Mouse (Mus musculus): ENCODE measurements around the gene Adarb2. TPM values are rescaled to one million over a fixed set of nuclear protein-coding genes. Genes with fewer than 3 reads are reported as not detected.

The Adarb2 gene
- total and polyA plus RNA-seq, 3 experiments = not detected

- Histone ChIP-seq H3K27me3 (ENCODE audit: control insufficient read depth, insufficient read depth, low read length) (no peaks in the 10 kb centered on the region), H3K4me3 (no peak overlapping the region), H3K4me1 (ENCODE audit: control insufficient read depth, insufficient read depth, low read length) (no peaks in the 10 kb centered on the region), H3K79me2 (replicated peaks; ENCODE audit: control insufficient read depth, insufficient read depth, low read length) (no peaks in the 10 kb centered on the region), H3K9ac (ENCODE audit: low read depth, low read length) (no peak overlapping the region), H3K36me3 (ENCODE audit: control insufficient read depth, insufficient read depth, low read length) (no peaks in the 10 kb centered on the region), H3K27ac (no peak overlapping the region)
- intact Hi-C loops (cut with DNase I) = no loop called here
- DNase-seq = no peak
- WGBS = 76% methylated on average over 1 of the region's 1 CpGs
- TF ChIP-seq EP300 (IDR thresholded peaks at IDR 0.05; ENCODE audit: insufficient read depth, low read depth, low read length) = no peak
- TF ChIP-seq CTCF (IDR thresholded peaks at IDR 0.05) = no peak
- no peak for TF ChIP-seq POLR2A (IDR thresholded peaks at IDR 0.05; ENCODE audit: insufficient read depth, low read depth, low read length)
These were observed 276.1 kb downstream of the Adarb2 start for GRCm38 (mm10) chr13:8478731-8479130.

GRCm38 (mm10) chr13:8479970-8480369, 277.3 kb downstream of the Adarb2 start:
- no peak overlapping the region for H3K9ac ChIP-seq (ENCODE audit: low read depth, low read length)
- H3K27me3 ChIP-seq (ENCODE audit: control insufficient read depth, insufficient read depth, low read length) = no peaks in the 10 kb centered on the region
- no peak for DNase-seq
- no peak overlapping the region for H3K27ac ChIP-seq
- no peaks in the 10 kb centered on the region for H3K36me3 ChIP-seq (ENCODE audit: control insufficient read depth, insufficient read depth, low read length)
- H3K4me3 ChIP-seq = no peak overlapping the region
- no peaks in the 10 kb centered on the region for H3K4me1 ChIP-seq (ENCODE audit: control insufficient read depth, insufficient read depth, low read length)
- TF ChIP-seq CTCF (IDR thresholded peaks at IDR 0.05) (no peak), EP300 (IDR thresholded peaks at IDR 0.05; ENCODE audit: insufficient read depth, low read depth, low read length) (no peak), POLR2A (IDR thresholded peaks at IDR 0.05; ENCODE audit: insufficient read depth, low read depth, low read length) (no peak)
- intact Hi-C loops (cut with DNase I) = no loop called here
- H3K79me2 ChIP-seq (replicated peaks; ENCODE audit: control insufficient read depth, insufficient read depth, low read length) = no peaks in the 10 kb centered on the region

- no peak overlapping the region for H3K9ac ChIP-seq (ENCODE audit: low read depth, low read length)
- 51% methylated on average over 3 of the region's 3 CpGs for WGBS
- no peaks in the 10 kb centered on the region for H3K79me2 ChIP-seq (replicated peaks; ENCODE audit: control insufficient read depth, insufficient read depth, low read length)
- H3K27ac ChIP-seq = no peak overlapping the region
- no peaks in the 10 kb centered on the region for H3K4me1 ChIP-seq (ENCODE audit: control insufficient read depth, insufficient read depth, low read length)
- TF ChIP-seq CTCF (IDR thresholded peaks at IDR 0.05) = no peak
- TF ChIP-seq EP300 (IDR thresholded peaks at IDR 0.05; ENCODE audit: insufficient read depth, low read depth, low read length) = no peak
- no peak for TF ChIP-seq POLR2A (IDR thresholded peaks at IDR 0.05; ENCODE audit: insufficient read depth, low read depth, low read length)
- intact Hi-C loops (cut with DNase I) = no loop called here
- no peak overlapping the region for H3K4me3 ChIP-seq
- DNase-seq = no peak
- no peaks in the 10 kb centered on the region for H3K27me3 ChIP-seq (ENCODE audit: control insufficient read depth, insufficient read depth, low read length)
- H3K36me3 ChIP-seq (ENCODE audit: control insufficient read depth, insufficient read depth, low read length) = no peaks in the 10 kb centered on the region
These were observed 278.7 kb downstream of the Adarb2 start for GRCm38 (mm10) chr13:8481347-8481746.

- no peaks in the 10 kb centered on the region for H3K79me2 ChIP-seq (replicated peaks; ENCODE audit: control insufficient read depth, insufficient read depth, low read length)
- no peak overlapping the region for H3K4me3 ChIP-seq
- no peaks in the 10 kb centered on the region for H3K36me3 ChIP-seq (ENCODE audit: control insufficient read depth, insufficient read depth, low read length)
- no peak overlapping the region for H3K27ac ChIP-seq
- H3K27me3 ChIP-seq (ENCODE audit: control insufficient read depth, insufficient read depth, low read length) = no peaks in the 10 kb centered on the region
- TF ChIP-seq CTCF (IDR thresholded peaks at IDR 0.05) = no peak
- TF ChIP-seq POLR2A (IDR thresholded peaks at IDR 0.05; ENCODE audit: insufficient read depth, low read depth, low read length) = no peak
- no peak for TF ChIP-seq EP300 (IDR thresholded peaks at IDR 0.05; ENCODE audit: insufficient read depth, low read depth, low read length)
- no peaks in the 10 kb centered on the region for H3K4me1 ChIP-seq (ENCODE audit: control insufficient read depth, insufficient read depth, low read length)
- WGBS = 21% methylated on average over 4 of the region's 4 CpGs
- H3K9ac ChIP-seq (ENCODE audit: low read depth, low read length) = no peak overlapping the region
- intact Hi-C loops (cut with DNase I) = no loop called here
- peak; percentile 17 to 30 for DNase-seq
These were observed 282.1 kb downstream of the Adarb2 start for GRCm38 (mm10) chr13:8484592-8485272.

- Histone ChIP-seq H3K27ac (no peak overlapping the region), H3K79me2 (replicated peaks; ENCODE audit: control insufficient read depth, insufficient read depth, low read length) (no peaks in the 10 kb centered on the region), H3K4me3 (no peak overlapping the region), H3K4me1 (ENCODE audit: control insufficient read depth, insufficient read depth, low read length) (no peaks in the 10 kb centered on the region), H3K9ac (ENCODE audit: low read depth, low read length) (no peak overlapping the region), H3K27me3 (ENCODE audit: control insufficient read depth, insufficient read depth, low read length) (no peaks in the 10 kb centered on the region), H3K36me3 (ENCODE audit: control insufficient read depth, insufficient read depth, low read length) (no peaks in the 10 kb centered on the region)
- intact Hi-C loops (cut with DNase I) = no loop called here
- TF ChIP-seq POLR2A (IDR thresholded peaks at IDR 0.05; ENCODE audit: insufficient read depth, low read depth, low read length) = no peak
- TF ChIP-seq EP300 (IDR thresholded peaks at IDR 0.05; ENCODE audit: insufficient read depth, low read depth, low read length) = no peak
- TF ChIP-seq CTCF (IDR thresholded peaks at IDR 0.05) = no peak
- WGBS = 57% methylated on average over 5 of the region's 5 CpGs
- DNase-seq = no peak
These were observed 285.2 kb downstream of the Adarb2 start for GRCm38 (mm10) chr13:8487756-8488434.

GRCm38 (mm10) chr13:8493363-8493762, 290.7 kb downstream of the Adarb2 start:
- no peak overlapping the region for H3K4me3 ChIP-seq
- H3K27me3 ChIP-seq (ENCODE audit: control insufficient read depth, insufficient read depth, low read length) = no peaks in the 10 kb centered on the region
- no peak overlapping the region for H3K9ac ChIP-seq (ENCODE audit: low read depth, low read length)
- no peak for TF ChIP-seq POLR2A (IDR thresholded peaks at IDR 0.05; ENCODE audit: insufficient read depth, low read depth, low read length)
- TF ChIP-seq EP300 (IDR thresholded peaks at IDR 0.05; ENCODE audit: insufficient read depth, low read depth, low read length) = no peak
- no peaks in the 10 kb centered on the region for H3K36me3 ChIP-seq (ENCODE audit: control insufficient read depth, insufficient read depth, low read length)
- H3K79me2 ChIP-seq (replicated peaks; ENCODE audit: control insufficient read depth, insufficient read depth, low read length) = no peaks in the 10 kb centered on the region
- no peak for DNase-seq
- no peak overlapping the region for H3K27ac ChIP-seq
- intact Hi-C loops (cut with DNase I) = no loop called here
- WGBS = 56% methylated on average over 5 of the region's 5 CpGs
- no peaks in the 10 kb centered on the region for H3K4me1 ChIP-seq (ENCODE audit: control insufficient read depth, insufficient read depth, low read length)

Measured in heart, adult 2 months (tissue).